Mouse (Mus musculus): ENCODE data around the gene Gm49361.

DNA sequence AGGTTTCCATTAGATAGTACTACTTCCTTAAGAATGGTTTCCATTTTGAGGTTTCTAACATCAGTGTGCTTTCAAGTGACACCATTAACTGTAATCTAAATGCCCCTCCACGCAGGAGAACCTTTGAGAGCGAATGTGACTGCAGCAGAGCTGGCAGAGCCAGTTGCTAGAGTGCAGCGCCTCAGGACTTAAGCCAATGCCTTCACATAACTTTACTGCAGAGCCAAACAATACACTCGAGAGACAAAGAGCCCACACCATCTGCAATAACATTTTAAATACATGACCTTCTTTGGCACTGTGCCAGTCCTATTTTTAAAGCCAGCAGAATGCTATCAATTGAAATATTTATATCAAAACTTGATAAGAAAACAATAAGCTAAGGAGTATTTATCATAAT lies 116.3 kb downstream of the Gm49361 start:
- TF ChIP-seq CTCF (IDR thresholded peaks at IDR 0.05; ENCODE audit: control insufficient read depth, insufficient read depth, insufficient replicate concordance, low read depth, low read length): no peak
- no peak for TF ChIP-seq POLR2A (IDR thresholded peaks at IDR 0.05; ENCODE audit: control insufficient read depth, low read depth, low read length)
